Mouse (Mus musculus) midbrain, embryonic 10.5 days (tissue): ENCODE results near the gene Serpina3j. TPM values are rescaled to one million over a fixed set of nuclear protein-coding genes. Genes with fewer than 3 reads are reported as not detected.
"Not testable (repeated sequence)": the region's sequence is repeated elsewhere in the genome, so short reads cannot be mapped to it uniquely, and the experiment has no call there.

ENCODE experiments used
- DNase-seq: peaks from one replicate; pipeline ENCODE4 v3.0.0-alpha.2; 2017; ENCODE audit warnings: low spot score
- H3K27ac ChIP-seq: fragments of 300-500 bp; sonication (generic); replicated peaks from 2 replicates; pipeline ENCODE4 v1.5.1; 2016; ENCODE audit warnings: mild to moderate bottlenecking
- H3K27me3 ChIP-seq: fragments of 300-500 bp; sonication (generic); 2 replicates; pipeline ENCODE4 v1.6.1; 2016; ENCODE audit warnings: low read depth, mild to moderate bottlenecking; ENCODE audit not compliant: poor library complexity, severe bottlenecking
- H3K36me3 ChIP-seq: fragments of 300-500 bp; sonication (generic); 2 replicates; pipeline ENCODE4 v1.6.1; 2016; ENCODE audit warnings: mild to moderate bottlenecking, moderate library complexity
- H3K4me1 ChIP-seq: fragments of 300-500 bp; sonication (generic); 2 replicates; pipeline ENCODE4 v1.6.1; 2016
- H3K4me3 ChIP-seq: fragments of 300-500 bp; sonication (generic); 2 replicates; pipeline ENCODE4 v1.5.1; 2016; ENCODE audit warnings: mild to moderate bottlenecking, moderate library complexity
- H3K9me3 ChIP-seq: fragments of 300-500 bp; sonication (generic); replicated peaks from 2 replicates; pipeline ENCODE4 v1.6.1; 2016; ENCODE audit warnings: mild to moderate bottlenecking
- WGBS: fragments of 180-500 bp; shearing (Covaris S2); methylation state at CpG from one replicate; pipeline ENCODE4 v1.1.7; 2016; 5-methylcytosine and 5-hydroxymethylcytosine counted together
- polyA plus RNA-seq: library from polyadenylated mRNA; unstranded; fragments of >200 nt; fragmentation: Nextera tagmentation; extraction: Ambion mirVana; gene quantifications from 2 replicates; pipeline ENCODE4 v1.2.1, GENCODE M21; 2016

Gene Serpina3j
- polyA plus RNA-seq, result not detected in 2 replicates

DNA sequence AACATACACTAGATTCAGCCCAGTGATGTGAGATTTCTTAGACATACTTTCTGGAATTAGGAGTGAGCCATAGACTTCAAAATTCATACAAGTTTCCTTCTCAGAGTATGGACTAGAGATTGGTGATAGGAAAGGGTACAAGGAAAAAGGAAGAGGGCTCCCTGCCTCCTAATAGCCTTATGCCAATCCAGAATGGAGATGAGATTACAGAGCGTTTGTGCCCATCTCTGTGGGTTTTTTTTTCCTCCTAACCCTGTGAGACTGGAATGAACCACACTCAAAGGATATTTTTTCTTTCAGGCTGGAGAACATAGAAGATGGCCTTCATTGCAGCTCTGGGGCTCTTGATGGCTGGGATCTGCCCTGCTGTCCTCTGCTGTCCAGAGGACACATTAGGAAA is at the start of gene Serpina3j:
Serpina3j (plus strand) TSS at position 301 of the 400 bp plus-strand sequence.
- WGBS, result 92% methylated on average over 1 of the region's 1 CpGs
- no peaks in the 10 kb centered on the region for H3K27me3 ChIP-seq
- no peak for DNase-seq

DNA sequence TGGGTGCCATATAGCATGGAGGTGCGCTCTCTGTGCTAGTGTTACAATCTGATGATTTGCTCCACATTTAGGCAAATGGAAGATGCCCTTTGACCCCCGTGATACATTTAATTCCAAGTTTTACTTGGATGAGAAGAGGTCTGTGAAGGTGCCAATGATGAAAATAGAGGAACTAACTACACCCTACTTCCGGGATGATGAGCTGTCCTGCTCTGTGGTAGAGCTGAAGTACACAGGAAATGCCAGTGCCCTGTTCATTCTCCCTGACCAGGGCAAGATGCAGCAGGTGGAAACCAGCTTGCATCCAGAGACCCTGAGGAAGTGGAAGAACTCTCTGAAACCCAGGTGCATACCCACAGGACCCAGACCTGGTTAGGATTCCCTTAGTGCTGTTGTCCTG is 48.0 kb upstream of the Serpina3j start:
- Histone ChIP-seq H3K27me3 (no peaks in the 10 kb centered on the region), H3K4me1 (peaks cover 4% of the 10 kb centered on the region; the same call in 1 of the 2 replicates), H3K4me3 (no peak overlapping the region), H3K36me3 (no peaks in the 10 kb centered on the region), H3K9me3 (no peaks in the 10 kb centered on the region), H3K27ac (no peak overlapping the region)
- no peak for DNase-seq
- WGBS, result 77% methylated on average over 3 of the region's 3 CpGs

More for the DNA sequence above, at the start of gene Serpina3j:
- H3K4me3 ChIP-seq, result no peak within 1 kb of the TSS
- no peaks in the 10 kb centered on the region for H3K36me3 ChIP-seq
- H3K27ac ChIP-seq, result no peak within 1 kb of the TSS
- H3K9me3 ChIP-seq, result peaks cover 12% of the 10 kb centered on the region
- H3K4me1 ChIP-seq, result no peaks in the 10 kb centered on the region

DNA sequence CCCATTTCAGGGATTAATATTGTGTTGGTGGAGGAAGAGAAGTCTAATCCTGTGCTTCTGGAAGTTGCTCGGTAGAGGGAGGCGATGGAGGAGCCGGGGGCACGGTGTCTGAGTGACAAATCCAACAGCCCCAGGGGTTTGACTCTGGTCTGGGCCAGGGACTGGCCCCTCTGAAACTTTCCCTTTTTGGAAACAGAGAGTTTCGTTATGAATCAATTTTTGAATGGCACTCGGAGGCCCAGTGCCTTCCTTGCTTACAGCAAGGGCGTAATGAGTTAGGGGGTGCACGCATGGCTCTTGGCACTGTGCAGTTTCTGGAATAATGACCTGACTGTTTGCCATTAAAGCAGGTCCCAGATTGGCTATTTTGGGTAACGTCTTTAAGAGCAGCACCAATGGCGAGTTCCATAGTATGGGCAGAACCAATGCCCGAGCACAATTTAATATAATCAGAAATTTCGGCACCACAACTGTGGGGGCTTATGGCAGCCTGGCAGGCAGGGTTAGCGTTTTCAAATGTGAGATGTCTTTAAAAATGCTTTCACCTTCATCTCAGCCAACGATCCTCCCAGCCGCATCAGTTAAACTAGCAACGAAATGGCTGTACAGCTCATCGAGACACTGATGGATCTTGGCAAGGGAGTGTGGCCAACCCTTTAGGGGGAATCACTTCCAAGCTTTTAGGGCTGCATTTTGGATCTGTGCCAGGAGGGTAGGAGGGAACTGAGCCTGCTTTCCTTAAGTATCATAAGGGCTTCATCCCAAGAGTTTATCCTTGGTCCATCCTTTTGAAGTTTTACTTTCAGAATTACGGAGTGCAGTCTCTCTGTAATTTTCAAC is 35.9 kb upstream of the Serpina3j start:
- no peak overlapping the region for H3K27ac ChIP-seq

DNA sequence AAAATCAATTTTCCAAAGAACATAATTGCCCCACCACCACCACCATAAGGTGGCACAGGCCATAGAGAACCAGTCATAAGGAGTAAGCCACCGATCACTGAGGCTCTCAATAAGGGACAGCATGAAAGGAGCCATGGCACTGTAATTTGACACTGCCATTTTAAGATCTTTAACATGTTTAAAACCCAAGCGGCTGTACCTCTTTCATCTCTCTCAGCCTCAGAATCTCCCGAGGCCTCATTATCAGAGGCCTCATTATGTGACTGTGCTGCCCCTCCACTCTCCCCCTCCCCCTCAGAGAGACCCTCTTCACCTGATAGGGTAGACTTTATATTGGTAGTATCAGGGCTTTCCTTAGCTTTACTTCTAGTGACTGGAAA is 35.3 kb upstream of the Serpina3j start:
- no peaks in the 10 kb centered on the region for H3K27me3 ChIP-seq
- no peak overlapping the region for H3K4me3 ChIP-seq
- H3K9me3 ChIP-seq, result no peaks in the 10 kb centered on the region
- H3K4me1 ChIP-seq, result no peaks in the 10 kb centered on the region
- 38% methylated on average over 3 of the region's 3 CpGs for WGBS
- H3K27ac ChIP-seq, result no peak overlapping the region
- H3K36me3 ChIP-seq, result no peaks in the 10 kb centered on the region
- DNase-seq, result no peak

More for the DNA sequence above, 35.9 kb upstream of the Serpina3j start:
- no peak for DNase-seq
- H3K9me3 ChIP-seq, result no peaks in the 10 kb centered on the region
- no peaks in the 10 kb centered on the region for H3K27me3 ChIP-seq
- no peak overlapping the region for H3K4me3 ChIP-seq
- no peaks in the 10 kb centered on the region for H3K4me1 ChIP-seq
- 92% methylated on average over 18 of the region's 18 CpGs for WGBS
- H3K36me3 ChIP-seq, result no peaks in the 10 kb centered on the region

DNA sequence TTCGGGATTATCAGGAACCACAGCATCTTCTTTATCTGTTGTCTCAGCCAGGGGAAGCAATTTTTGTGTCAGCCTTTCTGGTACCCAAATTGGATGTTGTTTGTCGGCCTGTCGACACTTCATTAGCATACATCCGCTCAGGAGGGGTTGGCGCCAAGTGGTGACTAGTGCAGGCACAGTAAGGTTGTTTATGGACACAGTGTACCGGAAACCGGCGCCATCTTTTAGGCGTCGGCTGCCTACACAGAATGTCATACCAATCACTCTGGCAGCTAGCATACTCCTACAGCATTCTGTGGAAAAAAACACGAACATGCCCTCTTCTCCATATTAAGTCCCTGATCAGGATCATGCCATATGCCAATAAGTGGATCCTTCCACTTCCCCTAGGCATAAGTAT is 31.0 kb upstream of the Serpina3j start:
- H3K27ac ChIP-seq, result no peak overlapping the region
- WGBS, result 96% methylated on average over 11 of the region's 11 CpGs
- H3K9me3 ChIP-seq, result peaks cover 10% of the 10 kb centered on the region; the same call in 1 of the 2 replicates
- no peak overlapping the region for H3K4me3 ChIP-seq
- DNase-seq, result no peak
- H3K4me1 ChIP-seq, result no peaks in the 10 kb centered on the region
- H3K36me3 ChIP-seq, result no peaks in the 10 kb centered on the region
- no peaks in the 10 kb centered on the region for H3K27me3 ChIP-seq

DNA sequence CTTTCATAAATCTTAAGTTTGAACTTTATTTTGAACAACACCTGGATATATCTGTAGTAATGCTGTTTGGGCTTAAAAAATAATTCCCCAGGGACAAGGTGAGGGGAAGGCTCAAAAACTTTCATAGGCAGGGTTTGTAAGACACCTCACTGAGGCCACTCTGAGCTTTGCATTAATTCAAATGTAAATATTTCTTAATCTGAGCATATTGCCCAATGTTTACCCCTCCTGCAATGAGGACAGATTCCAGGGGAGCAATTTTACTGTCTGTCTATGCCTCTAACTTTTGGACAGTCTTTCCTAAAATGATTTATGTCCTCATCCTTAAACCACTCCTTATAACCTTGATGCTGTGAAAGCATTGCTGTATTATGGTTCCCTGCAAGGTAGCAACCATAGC is 26.0 kb upstream of the Serpina3j start:
- DNase-seq, result no peak
- no peaks in the 10 kb centered on the region for H3K27me3 ChIP-seq
- no peaks in the 10 kb centered on the region for H3K36me3 ChIP-seq
- H3K4me3 ChIP-seq, result no peak overlapping the region
- H3K27ac ChIP-seq, result no peak overlapping the region
- no peaks in the 10 kb centered on the region for H3K4me1 ChIP-seq
- H3K9me3 ChIP-seq, result peaks cover 10% of the 10 kb centered on the region; the same call in 1 of the 2 replicates

DNA sequence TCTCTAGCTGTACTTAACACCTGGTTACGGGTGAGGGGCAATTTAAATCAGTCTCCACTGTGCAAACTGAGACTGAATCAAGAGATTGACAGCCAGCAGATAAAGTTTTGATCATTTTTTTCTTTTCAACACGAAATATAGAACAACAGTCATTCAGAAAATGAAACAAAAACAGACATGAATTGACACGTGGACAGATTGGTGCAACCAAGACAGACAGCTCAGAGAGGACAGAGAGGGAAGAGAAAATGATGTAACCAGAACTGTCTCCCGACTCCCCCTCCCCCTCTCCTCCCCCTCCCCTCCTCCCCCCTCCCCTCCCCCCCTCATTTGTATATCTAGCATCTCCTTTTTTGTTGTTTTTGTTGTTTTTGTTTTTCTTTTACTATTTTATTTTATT is 24.5 kb upstream of the Serpina3j start:
- 54% methylated on average over 4 of the region's 4 CpGs for WGBS
- Histone ChIP-seq H3K27me3 (no peaks in the 10 kb centered on the region), H3K9me3 (peaks cover 10% of the 10 kb centered on the region; the same call in 1 of the 2 replicates), H3K4me1 (no peaks in the 10 kb centered on the region), H3K4me3 (no peak overlapping the region), H3K27ac (no peak overlapping the region), H3K36me3 (no peaks in the 10 kb centered on the region)
- DNase-seq, result no peak

DNA sequence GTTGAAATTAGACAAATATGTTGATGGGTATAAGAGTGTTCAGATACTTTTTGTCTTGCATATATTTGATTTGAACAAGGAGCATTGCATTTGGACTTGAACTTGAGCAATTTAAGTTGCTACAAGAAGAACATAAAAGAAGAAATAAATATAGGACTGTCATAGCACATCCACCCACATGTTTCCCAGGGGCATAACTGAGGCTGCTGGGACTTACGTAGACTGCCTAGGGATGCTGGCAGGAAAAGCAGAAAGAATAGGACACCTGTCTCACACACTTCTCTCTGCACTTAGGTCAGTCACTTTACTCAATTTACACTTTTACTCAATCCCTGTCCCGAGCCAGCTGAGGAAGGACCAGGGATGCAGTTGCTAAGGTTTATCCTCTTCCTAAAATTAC is 20.4 kb upstream of the Serpina3j start:
- no peak overlapping the region for H3K4me3 ChIP-seq
- no peak for DNase-seq
- H3K9me3 ChIP-seq, result no peaks in the 10 kb centered on the region
- no peaks in the 10 kb centered on the region for H3K27me3 ChIP-seq
- no peak overlapping the region for H3K27ac ChIP-seq
- H3K4me1 ChIP-seq, result no peaks in the 10 kb centered on the region
- WGBS, result 84% methylated on average over 2 of the region's 2 CpGs
- no peaks in the 10 kb centered on the region for H3K36me3 ChIP-seq

DNA sequence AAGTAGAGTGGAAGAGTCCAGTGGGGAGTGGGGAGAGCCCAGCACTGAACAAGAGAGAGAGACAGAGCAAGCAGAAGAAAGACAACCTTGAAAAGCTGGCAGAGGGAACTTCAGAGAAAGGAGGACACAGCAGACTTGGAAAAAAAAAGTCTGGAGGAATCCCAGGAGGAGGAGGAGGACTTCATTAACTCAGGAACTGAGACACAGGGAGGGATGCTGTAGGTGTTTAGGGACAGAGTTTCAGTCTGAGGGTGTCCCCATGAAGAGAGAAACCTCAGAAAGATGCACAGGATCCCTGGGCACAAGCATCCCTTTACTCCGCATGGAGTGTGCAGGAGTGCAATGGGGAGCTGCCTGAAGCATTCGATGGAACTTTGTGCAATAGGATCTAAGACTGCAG is 16.3 kb upstream of the Serpina3j start:
- WGBS, result 96% methylated on average over 2 of the region's 2 CpGs
- H3K27me3 ChIP-seq, result no peaks in the 10 kb centered on the region
- DNase-seq, result no peak
- H3K4me3 ChIP-seq, result no peak overlapping the region
- no peaks in the 10 kb centered on the region for H3K9me3 ChIP-seq
- no peaks in the 10 kb centered on the region for H3K4me1 ChIP-seq
- no peak overlapping the region for H3K27ac ChIP-seq
- H3K36me3 ChIP-seq, result no peaks in the 10 kb centered on the region

DNA sequence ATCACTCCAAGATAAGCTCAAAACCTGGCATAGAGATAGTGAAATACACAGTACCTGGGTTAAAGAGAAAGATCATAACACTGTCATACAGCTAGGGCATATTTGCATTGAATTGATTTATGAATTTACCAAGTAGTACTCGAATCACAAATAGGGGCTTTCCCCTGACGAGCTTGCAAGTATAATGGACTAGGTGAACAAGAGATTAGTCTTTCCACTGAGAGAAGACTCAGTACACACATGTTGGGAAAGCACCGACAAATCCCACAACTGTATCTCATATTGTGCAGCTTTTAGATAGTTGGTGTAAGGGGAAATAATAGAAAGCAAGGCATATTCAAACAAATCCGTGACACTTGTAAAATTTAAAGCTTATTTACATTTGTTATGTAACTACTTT is 8.4 kb upstream of the Serpina3j start:
- WGBS, result 86% methylated on average over 4 of the region's 4 CpGs
- H3K27ac ChIP-seq, result no peak overlapping the region
- DNase-seq, result no peak
- H3K4me3 ChIP-seq, result no peak overlapping the region
- H3K27me3 ChIP-seq, result no peaks in the 10 kb centered on the region
- no peaks in the 10 kb centered on the region for H3K36me3 ChIP-seq
- H3K4me1 ChIP-seq, result no peaks in the 10 kb centered on the region
- peaks cover 4% of the 10 kb centered on the region for H3K9me3 ChIP-seq

DNA sequence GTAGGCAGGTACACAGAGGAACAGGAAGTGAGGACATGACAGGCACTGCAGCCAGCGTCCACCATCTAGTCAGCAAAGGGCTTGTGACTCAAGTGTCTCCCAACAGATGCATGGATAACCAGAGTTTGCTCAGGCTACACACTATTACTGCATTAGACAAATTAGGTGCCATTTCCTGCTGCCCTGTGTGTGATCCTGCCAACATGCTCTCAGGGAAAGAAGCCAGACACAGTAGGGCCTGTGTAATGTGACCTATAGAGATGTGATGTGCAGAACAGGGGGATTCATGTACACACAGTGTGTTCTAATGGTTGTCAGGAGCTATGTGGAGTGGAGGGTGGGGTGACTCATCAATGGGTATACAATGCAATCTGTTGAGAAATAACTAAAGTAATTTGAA is 8.1 kb downstream of the Serpina3j start:
- Histone ChIP-seq H3K4me1 (no peaks in the 10 kb centered on the region), H3K27ac (no peak overlapping the region), H3K36me3 (no peaks in the 10 kb centered on the region), H3K27me3 (no peaks in the 10 kb centered on the region), H3K9me3 (no peaks in the 10 kb centered on the region), H3K4me3 (no peak overlapping the region)
- WGBS, result 78% methylated on average over 1 of the region's 1 CpGs
- no peak for DNase-seq

DNA sequence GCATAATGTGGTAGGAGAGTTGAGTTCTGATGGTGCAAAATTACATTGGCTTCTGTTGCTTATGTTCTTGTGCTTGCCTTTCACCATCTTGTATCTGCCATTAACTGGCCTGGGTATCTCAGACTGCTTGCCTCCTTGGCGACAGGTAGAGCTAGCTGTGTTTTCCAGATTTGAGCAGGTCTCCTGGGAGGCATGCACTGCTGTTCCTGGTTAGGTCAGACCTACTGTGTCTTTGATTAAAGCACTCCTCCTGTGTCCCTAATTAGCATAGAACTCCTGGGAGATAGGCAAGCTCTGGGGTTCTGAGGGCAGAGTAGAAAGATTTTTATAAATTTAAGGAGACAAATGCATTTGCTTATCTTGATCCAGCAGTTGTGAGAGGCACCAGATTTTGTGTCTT is 17.3 kb downstream of the Serpina3j start:
- no peak overlapping the region for H3K27ac ChIP-seq
- H3K27me3 ChIP-seq, result no peaks in the 10 kb centered on the region
- H3K36me3 ChIP-seq, result no peaks in the 10 kb centered on the region
- no peak overlapping the region for H3K4me3 ChIP-seq
- 50% methylated on average over 1 of the region's 1 CpGs for WGBS
- H3K9me3 ChIP-seq, result no peaks in the 10 kb centered on the region
- H3K4me1 ChIP-seq, result no peaks in the 10 kb centered on the region
- DNase-seq, result no peak

DNA sequence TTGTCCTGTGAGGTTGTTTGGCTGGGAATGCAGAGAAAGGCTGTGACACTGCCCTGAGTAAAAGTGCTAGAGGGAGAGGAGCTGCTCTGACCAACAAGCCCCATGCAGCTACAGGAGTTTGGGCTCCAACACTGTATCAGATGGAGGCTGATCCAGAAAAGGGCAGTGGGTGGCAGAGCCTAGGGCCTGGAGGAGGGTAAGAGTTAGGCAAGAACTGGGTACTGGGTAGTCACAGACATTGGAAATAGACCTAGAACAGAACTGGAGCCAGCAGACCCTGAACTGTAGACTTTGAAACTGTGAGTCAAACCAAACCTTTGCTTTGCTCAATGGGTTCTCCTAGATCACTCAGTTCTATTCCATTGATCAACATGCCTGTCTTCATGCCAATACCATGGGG is 22.5 kb downstream of the Serpina3j start:
- not testable (repeated sequence) for H3K4me3 ChIP-seq, H3K4me1 ChIP-seq, H3K9me3 ChIP-seq, H3K36me3 ChIP-seq, H3K27ac ChIP-seq, H3K27me3 ChIP-seq, DNase-seq
